Mouse (Mus musculus) MEL (cell line): ENCODE measurements around the gene Pex11b.

ENCODE experiments used
- CTCF ChIP-seq, 3 experiments: IDR thresholded peaks in 2 of 3; conservative IDR thresholded peaks in 1 of 3; 2 replicates each; pipeline ENCODE4 v1.5.1; 2011 to 2012; ENCODE audit warnings: low read length in 3 of 3, low read depth in 2 of 3, mild to moderate bottlenecking in 2 of 3, improper control_type of control experiment in 1 of 3, inconsistent platforms in 1 of 3, mixed read lengths in 1 of 3, moderate library complexity in 1 of 3; ENCODE audit not compliant: control insufficient read depth in 1 of 3, insufficient read depth in 1 of 3, poor library complexity in 1 of 3, severe bottlenecking in 1 of 3
- EP300 ChIP-seq, 2 experiments: IDR thresholded peaks; 2 replicates each; pipeline ENCODE4 v1.6.1; 2011; ENCODE audit warnings: improper control_type of control experiment in 2 of 2, low read length in 2 of 2, low read depth in 1 of 2, mild to moderate bottlenecking in 1 of 2
- ETS1 ChIP-seq: IDR thresholded peaks from 2 replicates; pipeline ENCODE4 v1.6.1; 2012; ENCODE audit warnings: low read depth, mild to moderate bottlenecking, inconsistent platforms, low read length, improper control_type of control experiment, moderate library complexity
- GABPA ChIP-seq: IDR thresholded peaks from 2 replicates; pipeline ENCODE4 v1.6.1; 2012; ENCODE audit warnings: low read depth, mild to moderate bottlenecking, inconsistent platforms, low read length, improper control_type of control experiment, moderate library complexity
- MAFK ChIP-seq: IDR thresholded peaks from 2 replicates; pipeline ENCODE4 v1.6.1; 2011; ENCODE audit warnings: low read depth, mild to moderate bottlenecking, low read length, improper control_type of control experiment, borderline replicate concordance
- MAX ChIP-seq: IDR thresholded peaks from 2 replicates; pipeline ENCODE4 v1.6.1; 2011; ENCODE audit warnings: low read length, improper control_type of control experiment
- MYC ChIP-seq: IDR thresholded peaks from 2 replicates; pipeline ENCODE4 v1.6.1; 2011; ENCODE audit warnings: low read depth, mild to moderate bottlenecking, low read length, improper control_type of control experiment, moderate library complexity
- RCOR1 ChIP-seq: IDR thresholded peaks from 2 replicates; pipeline ENCODE4 v1.6.1; 2012; ENCODE audit warnings: low read depth, mild to moderate bottlenecking, inconsistent platforms, low read length, improper control_type of control experiment
- UBTF ChIP-seq: IDR thresholded peaks from 2 replicates; pipeline ENCODE4 v1.6.1; 2012; ENCODE audit warnings: low read depth, mild to moderate bottlenecking, inconsistent platforms, low read length, improper control_type of control experiment, moderate library complexity, borderline replicate concordance; ENCODE audit not compliant: insufficient read depth

DNA sequence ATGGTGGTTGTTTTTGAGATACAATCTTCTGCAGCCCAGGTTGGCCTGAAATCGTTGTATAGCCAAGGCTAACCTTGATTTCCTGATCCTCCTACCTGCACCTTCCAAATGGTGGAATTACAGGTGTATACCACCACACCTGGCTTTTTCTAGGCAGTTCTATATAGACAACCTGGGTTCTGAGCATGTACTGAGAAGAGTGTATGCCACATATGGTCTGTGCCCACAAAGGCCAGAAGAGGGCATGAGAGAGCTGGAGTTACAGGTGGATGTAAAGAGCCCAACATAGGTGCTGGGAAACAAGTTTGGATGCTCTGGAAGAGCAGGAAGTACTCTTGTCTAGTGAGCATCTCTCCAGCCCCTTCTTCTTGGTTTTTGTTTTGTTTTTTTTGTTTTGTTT, 32.1 kb downstream of the Pex11b start:
- no peak for TF ChIP-seq MAX
- peak; percentile 78 to 83 (median 79) for TF ChIP-seq CTCF (IDR thresholded peaks at IDR 0.05 in 2 of 3, conservative IDR thresholded peaks at IDR 0.05 in 1 of 3; ENCODE audit: control insufficient read depth in 1 of 3, insufficient read depth in 1 of 3, low read depth in 2 of 3, low read length in 3 of 3, poor library complexity in 1 of 3, severe bottlenecking in 1 of 3)
- TF ChIP-seq UBTF: no peak
- TF ChIP-seq ETS1: no peak
- TF ChIP-seq RCOR1: no peak
- no peak for TF ChIP-seq GABPA
- no peak for TF ChIP-seq EP300 (IDR thresholded peaks at IDR 0.05; ENCODE audit: low read depth in 1 of 2, low read length in 2 of 2)
- TF ChIP-seq MAFK: no peak
- no peak for TF ChIP-seq MYC
